Mouse (Mus musculus) lung, postnatal 0 days (tissue): ENCODE data around the gene Stx8. TPM values are rescaled to one million over a fixed set of nuclear protein-coding genes. Genes with fewer than 3 reads are reported as not detected.
A peak's percentile ranks its signal among the peaks of the same experiment; 100 is the strongest.

Source experiments
- ATAC-seq: fragments of 200-750 bp; cut with Nextera tagmentation; 2 replicates; pipeline ENCODE4 v1.8.0; 2017; ENCODE audit warnings: moderate library complexity
- DNase-seq: peaks from one replicate; pipeline ENCODE4 v3.0.0-alpha.2; 2016; ENCODE audit warnings: low spot score
- H3K27ac ChIP-seq: fragments of 300-500 bp; sonication (generic); 2 replicates; pipeline ENCODE4 v1.5.1; 2014; ENCODE audit warnings: antibody characterized with exemption, mild to moderate bottlenecking, low read length, mixed read lengths
- H3K27me3 ChIP-seq: fragments of 300-500 bp; sonication (generic); replicated peaks from 2 replicates; pipeline ENCODE4 v1.6.1; 2014; ENCODE audit warnings: low read length, mixed read lengths; ENCODE audit not compliant: insufficient read depth
- H3K36me3 ChIP-seq: fragments of 300-500 bp; sonication (generic); 2 replicates; pipeline ENCODE4 v1.6.1; 2014; ENCODE audit warnings: low read length, mixed read lengths; ENCODE audit not compliant: insufficient read depth
- H3K4me1 ChIP-seq: fragments of 300-500 bp; sonication (generic); 2 replicates; pipeline ENCODE4 v1.6.1; 2014; ENCODE audit warnings: antibody characterized with exemption, low read depth, low read length, mixed read lengths; ENCODE audit not compliant: insufficient read depth
- H3K4me2 ChIP-seq: fragments of 300-500 bp; sonication (generic); replicated peaks from 2 replicates; pipeline ENCODE4 v1.6.1; 2014; ENCODE audit warnings: low read depth, mild to moderate bottlenecking, low read length, moderate library complexity, mixed read lengths
- H3K4me3 ChIP-seq: fragments of 300-500 bp; sonication (generic); 2 replicates; pipeline ENCODE4 v1.5.1; 2014; ENCODE audit warnings: low read depth, low read length
- H3K9ac ChIP-seq: fragments of 300-500 bp; sonication (generic); replicated peaks from 2 replicates; pipeline ENCODE4 v1.6.1; 2014; ENCODE audit warnings: low read depth, mild to moderate bottlenecking
- H3K9me3 ChIP-seq: fragments of 300-500 bp; sonication (generic); 2 replicates; pipeline ENCODE4 v1.6.1; 2016; ENCODE audit warnings: low read length, mixed read lengths
- CTCF ChIP-seq: IDR thresholded peaks from 2 replicates; pipeline ENCODE4 v1.5.1; 2016; ENCODE audit warnings: antibody characterized with exemption, mild to moderate bottlenecking
- EP300 ChIP-seq: IDR thresholded peaks from 2 replicates; pipeline ENCODE4 v1.6.1; 2016; ENCODE audit warnings: antibody characterized with exemption, mild to moderate bottlenecking, control low read depth
- WGBS: fragments of 180-500 bp; shearing (Covaris S2); extraction: QIAGEN DNeasy Blood & Tissue Kit; methylation state at CpG from one replicate; pipeline ENCODE4 v1.1.7; 2014; 5-methylcytosine and 5-hydroxymethylcytosine counted together
- polyA plus RNA-seq: library from polyadenylated mRNA; unstranded; fragments of >200 nt; fragmentation: Nextera tagmentation; extraction: Ambion mirVana; gene quantifications from 2 replicates; pipeline ENCODE4 v1.2.1, GENCODE M21; 2015

The Stx8 gene
- polyA plus RNA-seq, 1 experiment from 2014 or later: 72.5 TPM

- no peak overlapping the region for H3K4me3 ChIP-seq
- H3K9me3 ChIP-seq: no peaks in the 10 kb centered on the region
- H3K9ac ChIP-seq: no peak overlapping the region
- no peaks in the 10 kb centered on the region; the same call in 1 of the 2 replicates for H3K4me1 ChIP-seq
- no peak for ATAC-seq
- no peak for TF ChIP-seq EP300
- no peak for TF ChIP-seq CTCF
- H3K36me3 ChIP-seq: no peaks in the 10 kb centered on the region
- no peak for DNase-seq
- WGBS: 85% methylated on average over 4 of the region's 4 CpGs
- H3K4me2 ChIP-seq: no peak overlapping the region
- H3K27me3 ChIP-seq: no peaks in the 10 kb centered on the region
- H3K27ac ChIP-seq: peak overlapping the region; percentile 23; the same call in 1 of the 2 replicates
Observed at GRCm38 (mm10) chr11:68035303-68035891, 69.4 kb downstream of the Stx8 start.

- Histone ChIP-seq H3K4me3 (no peak overlapping the region), H3K9me3 (no peaks in the 10 kb centered on the region), H3K27ac (peak overlapping the region; percentile 23), H3K4me1 (no peaks in the 10 kb centered on the region; the same call in 1 of the 2 replicates), H3K36me3 (no peaks in the 10 kb centered on the region), H3K27me3 (no peaks in the 10 kb centered on the region), H3K4me2 (no peak overlapping the region), H3K9ac (no peak overlapping the region)
- ATAC-seq (no peak), DNase-seq (no peak)
- TF ChIP-seq EP300 (no peak), CTCF (no peak)
- 55% methylated on average over 20 of the region's 20 CpGs for WGBS
Observed at GRCm38 (mm10) chr11:68036133-68036959, 70.4 kb downstream of the Stx8 start.

DNA sequence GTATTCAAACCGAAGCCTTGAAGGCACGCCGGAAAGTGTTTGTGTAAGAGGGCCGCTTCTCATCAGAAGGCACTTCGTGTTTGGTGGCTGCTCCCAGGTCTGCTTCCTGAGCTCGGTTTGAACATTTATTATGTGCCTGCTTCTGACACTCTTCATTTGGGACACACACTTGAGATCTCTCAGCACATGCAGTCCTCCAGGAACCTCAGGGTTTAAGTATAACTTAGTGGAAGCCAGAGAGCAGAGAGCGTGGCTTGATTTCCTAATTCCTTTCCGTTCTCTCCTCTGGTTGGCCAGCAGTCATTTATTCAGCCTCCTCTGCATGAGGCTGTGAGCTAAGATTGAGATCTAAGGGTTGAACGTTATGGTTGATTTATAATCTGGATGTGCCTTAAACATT is 71.1 kb downstream of the Stx8 start:
- WGBS: 26% methylated on average over 9 of the region's 9 CpGs
- H3K4me1 ChIP-seq: no peaks in the 10 kb centered on the region; the same call in 1 of the 2 replicates
- no peaks in the 10 kb centered on the region for H3K36me3 ChIP-seq
- no peak overlapping the region for H3K9ac ChIP-seq
- H3K4me2 ChIP-seq: no peak overlapping the region
- no peak overlapping the region for H3K4me3 ChIP-seq
- H3K27ac ChIP-seq: peak overlapping the region; percentile 23
- H3K9me3 ChIP-seq: no peaks in the 10 kb centered on the region
- ATAC-seq: peak; percentile 82
- peak; percentile 82 for DNase-seq
- no peaks in the 10 kb centered on the region for H3K27me3 ChIP-seq
- no peak for TF ChIP-seq CTCF
- TF ChIP-seq EP300: peak; percentile 52

DNA sequence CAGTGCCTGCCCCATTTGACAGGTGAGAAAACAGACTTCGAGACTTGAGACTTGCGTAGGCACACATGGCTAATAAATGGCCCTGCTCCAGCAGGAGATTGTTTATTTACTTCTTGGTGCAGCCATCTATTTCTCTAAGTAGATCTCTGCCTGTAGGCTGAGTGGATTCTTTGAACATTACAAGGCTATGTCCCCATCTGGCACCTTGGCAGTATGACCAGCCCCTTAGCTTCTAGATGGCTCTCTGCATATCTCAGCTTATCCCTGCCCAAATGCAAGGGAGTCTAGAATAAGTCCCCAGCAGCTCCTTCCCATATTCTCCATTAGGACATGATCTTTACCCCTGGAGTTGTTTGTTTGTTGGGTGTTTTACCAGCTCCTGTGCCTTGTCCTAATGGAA is 72.1 kb downstream of the Stx8 start:
- Histone ChIP-seq H3K4me1 (no peaks in the 10 kb centered on the region; the same call in 1 of the 2 replicates), H3K4me2 (no peak overlapping the region), H3K4me3 (no peak overlapping the region), H3K27ac (no peak overlapping the region), H3K36me3 (no peaks in the 10 kb centered on the region), H3K27me3 (no peaks in the 10 kb centered on the region), H3K9ac (no peak overlapping the region), H3K9me3 (no peaks in the 10 kb centered on the region)
- TF ChIP-seq EP300 (0 out of 2 replicates have a peak, but pooled peaks have one; percentile 10), CTCF (no peak)
- 45% methylated on average over 2 of the region's 2 CpGs for WGBS
- DNase-seq (peak; percentile 38), ATAC-seq (peak; percentile 34; the same call in 1 of the 2 replicates)

- Histone ChIP-seq H3K4me1 (no peaks in the 10 kb centered on the region; the same call in 1 of the 2 replicates), H3K9ac (no peak overlapping the region), H3K27ac (no peak overlapping the region), H3K4me3 (no peak overlapping the region), H3K4me2 (no peak overlapping the region), H3K9me3 (no peaks in the 10 kb centered on the region), H3K36me3 (no peaks in the 10 kb centered on the region), H3K27me3 (no peaks in the 10 kb centered on the region)
- WGBS: 49% methylated on average over 11 of the region's 11 CpGs
- peak; percentile 75 for DNase-seq
- ATAC-seq: peak; percentile 80
- TF ChIP-seq EP300: no peak
Observed at GRCm38 (mm10) chr11:68044181-68044580, 78.2 kb downstream of the Stx8 start.

DNA sequence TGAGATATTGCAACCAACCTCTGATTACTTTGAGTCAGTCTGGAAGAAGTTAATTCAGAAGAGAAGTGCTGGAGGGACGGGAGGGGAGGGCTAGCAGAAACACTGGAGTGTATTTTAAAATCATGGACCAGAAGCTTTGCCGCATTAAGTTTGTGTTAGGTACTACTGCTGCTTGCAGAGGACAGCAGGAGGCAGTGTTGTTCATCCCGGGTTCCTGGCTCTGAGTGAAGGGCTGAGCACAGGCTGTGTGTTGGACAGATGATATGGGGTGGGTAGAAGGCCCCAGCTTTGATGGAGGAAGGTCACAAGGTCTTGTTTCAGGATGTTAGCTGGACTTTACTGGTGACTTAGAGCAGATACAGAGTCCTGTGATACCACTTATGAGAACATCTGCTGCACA is 80.9 kb downstream of the Stx8 start:
- H3K4me1 ChIP-seq: no peaks in the 10 kb centered on the region; the same call in 1 of the 2 replicates
- no peak overlapping the region for H3K4me3 ChIP-seq
- no peak for ATAC-seq
- 55% methylated on average over 3 of the region's 3 CpGs for WGBS
- no peaks in the 10 kb centered on the region for H3K36me3 ChIP-seq
- H3K9me3 ChIP-seq: no peaks in the 10 kb centered on the region
- H3K27me3 ChIP-seq: no peaks in the 10 kb centered on the region
- H3K9ac ChIP-seq: no peak overlapping the region
- no peak overlapping the region for H3K27ac ChIP-seq
- no peak overlapping the region for H3K4me2 ChIP-seq
- TF ChIP-seq CTCF: peak; percentile 69
- no peak for TF ChIP-seq EP300
- no peak for DNase-seq
